Mouse (Mus musculus) heart, embryonic 10.5 days (tissue): ENCODE measurements at regions not wholly inside any gene's neighbourhood (a gene's known extent, or its start where the extent isn't known, plus 50 kb on each side); places are given as distances from the start of the nearest gene placed in this dataset.

Experiments
- DNase-seq: peaks from one replicate; pipeline ENCODE4 v3.0.0-alpha.2; 2017; ENCODE audit warnings: low spot score
- H3K27ac ChIP-seq: fragments of 300-500 bp; sonication (generic); 2 replicates; pipeline ENCODE4 v1.5.1; 2016; ENCODE audit warnings: mild to moderate bottlenecking
- H3K27me3 ChIP-seq: fragments of 300-500 bp; sonication (generic); 2 replicates; pipeline ENCODE4 v1.6.1; 2016; ENCODE audit warnings: mild to moderate bottlenecking; ENCODE audit not compliant: poor library complexity, insufficient read depth, severe bottlenecking
- H3K36me3 ChIP-seq: fragments of 300-500 bp; sonication (generic); 2 replicates; pipeline ENCODE4 v1.6.1; 2016; ENCODE audit warnings: mild to moderate bottlenecking, moderate library complexity
- H3K4me1 ChIP-seq: fragments of 300-500 bp; sonication (generic); 2 replicates; pipeline ENCODE4 v1.6.1; 2016; ENCODE audit warnings: mild to moderate bottlenecking
- H3K4me3 ChIP-seq: fragments of 300-500 bp; sonication (generic); 2 replicates; pipeline ENCODE4 v1.5.1; 2016; ENCODE audit warnings: mild to moderate bottlenecking, moderate library complexity
- H3K9me3 ChIP-seq: fragments of 300-500 bp; sonication (generic); 2 replicates; pipeline ENCODE4 v1.6.1; 2016; ENCODE audit warnings: mild to moderate bottlenecking, moderate library complexity
- WGBS: fragments of 180-500 bp; shearing (Covaris S2); methylation state at CpG from one replicate; pipeline ENCODE4 v1.1.7; 2016; 5-methylcytosine and 5-hydroxymethylcytosine counted together

GRCm38 (mm10) chr10:37358334-37358733 is 219.6 kb upstream of the Marcks start:
- no peaks in the 10 kb centered on the region for H3K4me1 ChIP-seq
- 82% methylated on average over 5 of the region's 5 CpGs for WGBS
- no peak overlapping the region for H3K4me3 ChIP-seq
- no peak overlapping the region for H3K27ac ChIP-seq
- no peaks in the 10 kb centered on the region for H3K27me3 ChIP-seq
- no peak for DNase-seq
- H3K9me3 ChIP-seq, result no peaks in the 10 kb centered on the region
- no peaks in the 10 kb centered on the region for H3K36me3 ChIP-seq

- WGBS, result 69% methylated on average over 6 of the region's 6 CpGs
- DNase-seq, result no peak
- H3K9me3 ChIP-seq, result no peaks in the 10 kb centered on the region
- H3K4me3 ChIP-seq, result no peak overlapping the region
- no peaks in the 10 kb centered on the region for H3K36me3 ChIP-seq
- H3K27me3 ChIP-seq, result no peaks in the 10 kb centered on the region
- H3K27ac ChIP-seq, result 0 out of 2 replicates have a peak overlapping the region, but pooled peaks have one; percentile 26
- H3K4me1 ChIP-seq, result no peaks in the 10 kb centered on the region
Measured at GRCm38 (mm10) chr10:37357304-37358060, 218.8 kb upstream of the Marcks start.

DNA sequence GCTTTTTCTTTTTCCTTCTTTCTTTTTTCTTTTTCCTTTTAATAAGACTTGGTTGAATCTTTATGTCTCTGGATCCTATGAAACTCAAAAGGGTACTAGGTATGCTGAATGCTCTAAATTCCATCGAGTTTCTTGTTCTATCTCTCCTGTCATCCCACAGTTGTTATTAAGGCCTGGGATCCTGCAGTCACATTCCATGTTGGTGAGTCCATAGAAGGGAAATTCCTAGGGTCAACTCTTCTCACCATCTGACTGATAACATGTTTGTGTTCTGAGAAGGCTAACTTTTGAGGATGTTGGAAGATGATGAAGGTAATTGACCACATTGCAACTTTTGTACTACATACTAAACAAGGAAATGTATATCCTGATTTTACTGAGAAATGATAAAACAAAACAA is 210.5 kb upstream of the Marcks start:
- Histone ChIP-seq H3K27me3 (no peaks in the 10 kb centered on the region), H3K9me3 (no peaks in the 10 kb centered on the region), H3K27ac (no peak overlapping the region), H3K36me3 (no peaks in the 10 kb centered on the region), H3K4me3 (no peak overlapping the region), H3K4me1 (no peaks in the 10 kb centered on the region)
- 35% methylated on average over 1 of the region's 1 CpGs for WGBS
- no peak for DNase-seq

DNA sequence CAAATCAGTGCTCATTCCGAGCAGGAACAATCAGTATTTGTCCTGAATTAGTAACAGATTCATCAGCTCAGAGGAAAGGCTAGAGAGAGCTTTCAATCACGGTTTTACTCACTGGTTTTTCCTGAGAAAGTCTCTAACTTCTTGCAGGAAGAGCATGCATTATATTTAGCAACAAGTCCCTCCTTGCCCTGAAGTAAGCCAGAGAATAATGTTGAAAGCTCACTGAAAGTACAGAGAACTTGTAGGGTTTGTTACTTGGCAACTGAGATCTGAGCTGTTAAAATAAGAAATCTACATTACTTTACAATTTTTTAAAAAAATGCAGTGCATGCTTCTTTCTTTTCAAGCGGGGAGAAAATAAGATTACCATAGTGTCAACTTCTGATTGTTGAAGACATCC is 209.7 kb upstream of the Marcks start:
- Histone ChIP-seq H3K36me3 (no peaks in the 10 kb centered on the region), H3K4me1 (no peaks in the 10 kb centered on the region), H3K27me3 (no peaks in the 10 kb centered on the region), H3K9me3 (no peaks in the 10 kb centered on the region), H3K27ac (no peak overlapping the region), H3K4me3 (no peak overlapping the region)
- DNase-seq, result no peak
- 49% methylated on average over 3 of the region's 3 CpGs for WGBS

GRCm38 (mm10) chr10:37347661-37348060 is 208.9 kb upstream of the Marcks start:
- Histone ChIP-seq H3K36me3 (no peaks in the 10 kb centered on the region), H3K27ac (no peak overlapping the region), H3K27me3 (no peaks in the 10 kb centered on the region), H3K4me1 (no peaks in the 10 kb centered on the region), H3K4me3 (no peak overlapping the region), H3K9me3 (no peaks in the 10 kb centered on the region)
- DNase-seq, result no peak
- 92% methylated on average over 3 of the region's 3 CpGs for WGBS

DNA sequence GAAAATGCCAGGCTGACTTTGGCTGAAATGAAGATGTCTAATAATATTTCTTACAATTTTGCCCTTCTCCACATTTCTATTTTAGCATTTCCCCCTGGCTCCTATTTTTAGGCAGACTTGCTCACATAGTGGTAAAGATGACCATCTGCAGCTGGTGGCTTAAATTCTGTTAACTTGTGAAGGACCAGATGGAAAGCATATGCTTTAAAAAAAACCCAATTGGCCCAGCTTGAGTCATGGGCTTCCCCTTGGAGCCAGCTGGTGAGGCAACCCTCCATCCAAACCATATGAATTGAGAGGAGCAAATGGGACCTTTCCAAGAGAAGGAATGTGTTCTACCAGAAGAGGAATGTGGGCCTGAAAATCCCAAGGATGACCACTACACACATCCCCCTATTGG is 204.0 kb upstream of the Marcks start:
- H3K4me1 ChIP-seq, result 0 out of 2 replicates have a peak, but pooled peaks cover 8% of the 10 kb centered on the region
- H3K4me3 ChIP-seq, result no peak overlapping the region
- H3K9me3 ChIP-seq, result no peaks in the 10 kb centered on the region
- no peaks in the 10 kb centered on the region for H3K27me3 ChIP-seq
- no peak for DNase-seq
- no peaks in the 10 kb centered on the region for H3K36me3 ChIP-seq
- H3K27ac ChIP-seq, result no peak overlapping the region

GRCm38 (mm10) chr10:37339658-37340057 is 200.9 kb upstream of the Marcks start:
- Histone ChIP-seq H3K4me1 (0 out of 2 replicates have a peak, but pooled peaks cover 9% of the 10 kb centered on the region), H3K27me3 (no peaks in the 10 kb centered on the region), H3K9me3 (no peaks in the 10 kb centered on the region), H3K36me3 (no peaks in the 10 kb centered on the region), H3K4me3 (no peak overlapping the region), H3K27ac (no peak overlapping the region)
- WGBS, result 80% methylated on average over 3 of the region's 3 CpGs
- no peak for DNase-seq

GRCm38 (mm10) chr10:37338073-37338912 is 199.6 kb upstream of the Marcks start:
- H3K4me1 ChIP-seq, result 0 out of 2 replicates have a peak, but pooled peaks cover 9% of the 10 kb centered on the region
- DNase-seq, result no peak
- WGBS, result 55% methylated on average over 4 of the region's 4 CpGs
- H3K27ac ChIP-seq, result peak overlapping the region; percentile 52
- no peaks in the 10 kb centered on the region for H3K27me3 ChIP-seq
- H3K9me3 ChIP-seq, result no peaks in the 10 kb centered on the region
- H3K36me3 ChIP-seq, result no peaks in the 10 kb centered on the region
- no peak overlapping the region for H3K4me3 ChIP-seq

DNA sequence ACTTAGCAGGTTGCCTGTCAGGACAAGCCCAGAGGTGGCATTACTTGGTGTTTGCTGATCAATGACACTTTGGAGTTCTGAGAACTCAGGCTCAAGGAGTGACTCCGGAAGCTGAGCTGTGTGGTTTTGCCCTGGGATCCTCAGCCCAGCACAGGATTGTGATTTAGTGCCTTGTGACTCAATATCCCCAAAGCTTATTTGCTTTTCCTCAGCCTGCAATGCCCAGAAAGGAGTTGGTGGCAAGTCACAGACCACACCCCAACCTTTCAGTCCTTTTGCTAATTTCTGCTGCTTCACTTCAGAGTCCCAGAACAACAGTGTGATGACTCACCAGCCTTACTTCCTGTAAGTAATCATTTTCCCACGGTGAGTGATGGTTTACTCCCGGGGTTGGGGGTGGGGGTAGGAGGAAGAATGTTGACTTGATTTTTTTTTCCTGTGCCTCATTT is 198.5 kb upstream of the Marcks start:
- no peak for DNase-seq

GRCm38 (mm10) chr10:37335148-37335547 is 196.4 kb upstream of the Marcks start:
- no peak overlapping the region for H3K4me3 ChIP-seq
- 0 out of 2 replicates have a peak, but pooled peaks cover 9% of the 10 kb centered on the region for H3K4me1 ChIP-seq
- H3K36me3 ChIP-seq, result no peaks in the 10 kb centered on the region
- H3K27ac ChIP-seq, result no peak overlapping the region
- no peaks in the 10 kb centered on the region for H3K27me3 ChIP-seq
- no peak for DNase-seq
- no peaks in the 10 kb centered on the region for H3K9me3 ChIP-seq
- WGBS, result 59% methylated on average over 3 of the region's 3 CpGs

More for the DNA sequence above, 198.5 kb upstream of the Marcks start:
- Histone ChIP-seq H3K27me3 (no peaks in the 10 kb centered on the region), H3K4me1 (0 out of 2 replicates have a peak, but pooled peaks cover 9% of the 10 kb centered on the region), H3K27ac (peak overlapping the region; percentile 70; the same call in 1 of the 2 replicates), H3K4me3 (no peak overlapping the region), H3K36me3 (no peaks in the 10 kb centered on the region), H3K9me3 (no peaks in the 10 kb centered on the region)
- 21% methylated on average over 3 of the region's 3 CpGs for WGBS

- no peaks in the 10 kb centered on the region for H3K36me3 ChIP-seq
- no peaks in the 10 kb centered on the region for H3K4me1 ChIP-seq
- no peaks in the 10 kb centered on the region for H3K9me3 ChIP-seq
- no peaks in the 10 kb centered on the region for H3K27me3 ChIP-seq
- DNase-seq, result no peak
- 63% methylated on average over 3 of the region's 3 CpGs for WGBS
- H3K4me3 ChIP-seq, result no peak overlapping the region
- H3K27ac ChIP-seq, result no peak overlapping the region
Measured at GRCm38 (mm10) chr10:37326168-37326534, 187.4 kb upstream of the Marcks start.

DNA sequence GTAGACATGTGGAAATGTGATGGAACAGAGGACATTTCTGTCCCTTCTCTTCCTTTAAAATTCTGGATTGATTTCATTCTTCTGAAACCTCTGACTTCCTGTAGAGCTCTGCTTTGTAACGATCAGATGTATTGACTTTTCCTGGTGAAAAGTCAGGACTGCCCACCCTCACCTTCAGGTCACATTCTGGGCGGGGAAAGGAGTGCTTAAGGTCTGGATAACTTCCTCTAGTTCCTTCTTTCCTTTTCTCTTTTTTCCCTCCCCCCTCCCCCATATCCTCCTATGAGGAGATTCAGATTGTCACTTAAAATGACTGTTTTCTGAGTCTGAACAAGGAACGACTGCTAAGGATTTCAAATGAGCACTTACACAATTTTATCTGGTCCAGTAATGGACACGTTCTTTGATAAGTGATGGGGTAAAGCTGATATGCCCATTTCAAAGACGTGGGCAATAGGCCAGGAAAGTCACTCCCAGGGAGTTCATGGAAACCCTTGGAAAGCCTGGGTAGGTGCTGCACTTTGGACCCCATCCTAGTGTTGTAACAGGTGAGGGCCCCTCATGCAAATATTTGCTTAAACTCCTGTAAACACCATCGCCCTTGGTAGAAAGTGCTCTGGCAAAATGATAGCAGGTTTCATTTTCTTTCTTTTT is 186.9 kb upstream of the Marcks start:
- no peak for DNase-seq

GRCm38 (mm10) chr10:37323689-37324088 is 185.0 kb upstream of the Marcks start:
- no peak for DNase-seq
- Histone ChIP-seq H3K27ac (no peak overlapping the region), H3K4me3 (no peak overlapping the region), H3K4me1 (no peaks in the 10 kb centered on the region), H3K9me3 (no peaks in the 10 kb centered on the region), H3K36me3 (no peaks in the 10 kb centered on the region), H3K27me3 (no peaks in the 10 kb centered on the region)
- WGBS, result 44% methylated on average over 1 of the region's 1 CpGs

More for the DNA sequence above, 186.9 kb upstream of the Marcks start:
- Histone ChIP-seq H3K4me3 (no peak overlapping the region), H3K4me1 (no peaks in the 10 kb centered on the region), H3K27ac (no peak overlapping the region), H3K36me3 (no peaks in the 10 kb centered on the region), H3K9me3 (no peaks in the 10 kb centered on the region), H3K27me3 (no peaks in the 10 kb centered on the region)
- 50% methylated on average over 6 of the region's 6 CpGs for WGBS
